Mouse (Mus musculus): ENCODE results near the gene Trex1.

Gene Trex1

DNA sequence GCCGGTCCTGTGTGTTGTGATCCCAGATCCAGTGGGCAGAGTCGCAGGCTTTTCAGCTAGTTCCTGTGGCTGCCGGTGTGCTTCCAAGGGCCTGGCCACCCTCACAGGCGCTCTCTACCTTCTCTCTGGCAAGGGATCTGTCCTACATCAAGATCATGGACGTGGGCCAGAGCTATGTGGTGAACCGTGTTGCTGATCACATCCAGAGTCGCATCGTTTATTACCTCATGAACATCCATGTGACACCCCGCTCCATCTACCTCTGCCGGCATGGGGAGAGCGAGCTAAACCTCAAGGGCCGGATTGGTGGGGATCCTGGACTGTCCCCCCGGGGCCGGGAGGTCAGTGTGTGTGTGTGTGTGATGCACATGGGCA is 49.2 kb downstream of the Trex1 start:
- DNase-seq (ENCODE audit: low spot score), result no peak

- peak; percentile 36 for DNase-seq (ENCODE audit: low spot score)
Measured at GRCm38 (mm10) chr9:109009636-109010315, 49.8 kb downstream of the Trex1 start.

- no peak for DNase-seq (ENCODE audit: low spot score)
Measured at GRCm38 (mm10) chr9:109008994-109009635, 50.4 kb downstream of the Trex1 start.

GRCm38 (mm10) chr9:109008081-109008480 is 51.5 kb downstream of the Trex1 start:
- no peak for DNase-seq (ENCODE audit: low spot score)
